Mouse (Mus musculus) myocyte (in vitro differentiated cells): ENCODE measurements at regions not wholly inside any gene's neighbourhood (a gene's known extent, or its start where the extent isn't known, plus 50 kb on each side); places are given as distances from the start of the nearest gene placed in this dataset.

Experiments used
- H3K27me3 ChIP-seq: one replicate; pipeline ENCODE4 v1.6.1; 2011; ENCODE audit not compliant: control insufficient read depth, insufficient read depth, insufficient read length
- H3K36me3 ChIP-seq: one replicate; pipeline ENCODE4 v1.6.1; 2011; ENCODE audit not compliant: control insufficient read depth, insufficient read depth
- H3K4me2 ChIP-seq: one replicate; pipeline ENCODE4 v1.6.1; 2011; ENCODE audit warnings: low read depth, control low read depth
- H3K4me3 ChIP-seq: one replicate; pipeline ENCODE4 v1.5.1; 2011; ENCODE audit warnings: mild to moderate bottlenecking, control low read depth, moderate library complexity
- H3K79me2 ChIP-seq: one replicate; pipeline ENCODE4 v1.6.1; 2011; ENCODE audit not compliant: control insufficient read depth, insufficient read depth
- H3ac ChIP-seq: one replicate; pipeline ENCODE4 v1.6.1; 2011; ENCODE audit not compliant: control insufficient read depth, insufficient read length
- CEBPB ChIP-seq: IDR thresholded peaks from 2 replicates; pipeline ENCODE4 v1.6.1; 2011; ENCODE audit warnings: mild to moderate bottlenecking, moderate library complexity; ENCODE audit not compliant: poor library complexity, insufficient read depth, severe bottlenecking
- E2F4 ChIP-seq: IDR thresholded peaks from one replicate; pipeline ENCODE4 v1.6.1; 2011; ENCODE audit warnings: mild to moderate bottlenecking, control low read depth, moderate library complexity; ENCODE audit not compliant: insufficient read depth
- MAX ChIP-seq: IDR thresholded peaks from one replicate; pipeline ENCODE4 v1.6.1; 2011; ENCODE audit warnings: low read depth, mild to moderate bottlenecking, control low read depth
- MYOD1 ChIP-seq, 3 experiments: IDR thresholded peaks; one replicate each; pipeline ENCODE4 v1.6.1; 2011; ENCODE audit warnings: control low read depth in 2 of 3, low read depth in 2 of 3, mild to moderate bottlenecking in 2 of 3, moderate library complexity in 1 of 3; ENCODE audit not compliant: insufficient read length in 2 of 3, control insufficient read depth in 1 of 3
- MYOG ChIP-seq, 3 experiments: IDR thresholded peaks; one replicate each; pipeline ENCODE4 v1.6.1; 2011; ENCODE audit warnings: control low read depth in 2 of 3, low read depth in 2 of 3, mild to moderate bottlenecking in 2 of 3; ENCODE audit not compliant: insufficient read length in 2 of 3, control insufficient read depth in 1 of 3, insufficient read depth in 1 of 3
- POLR2A ChIP-seq: IDR thresholded peaks from one replicate; pipeline ENCODE4 v1.6.1; 2011; ENCODE audit warnings: low read depth, mild to moderate bottlenecking, control low read depth, moderate library complexity; ENCODE audit not compliant: insufficient read length
- POLR2AphosphoS2 ChIP-seq: IDR thresholded peaks from one replicate; pipeline ENCODE4 v1.6.1; 2011; ENCODE audit warnings: low read depth, control low read depth; ENCODE audit not compliant: insufficient read length
- REST ChIP-seq: IDR thresholded peaks from one replicate; pipeline ENCODE4 v1.6.1; 2011; ENCODE audit warnings: mild to moderate bottlenecking, control low read depth, moderate library complexity; ENCODE audit not compliant: insufficient read depth, insufficient read length
- SRF ChIP-seq: IDR thresholded peaks from one replicate; pipeline ENCODE4 v1.6.1; 2011; ENCODE audit warnings: low read depth; ENCODE audit not compliant: control insufficient read depth, insufficient read length
- TCF12 ChIP-seq: IDR thresholded peaks from one replicate; pipeline ENCODE4 v1.6.1; 2011; ENCODE audit warnings: mild to moderate bottlenecking, control low read depth; ENCODE audit not compliant: poor library complexity, insufficient read depth, severe bottlenecking
- TCF3 ChIP-seq: IDR thresholded peaks from one replicate; pipeline ENCODE4 v1.6.1; 2011; ENCODE audit warnings: low read depth, control low read depth; ENCODE audit not compliant: insufficient read length
- USF1 ChIP-seq: IDR thresholded peaks from one replicate; pipeline ENCODE4 v1.6.1; 2011; ENCODE audit warnings: low read depth, mild to moderate bottlenecking, control low read depth, moderate library complexity

GRCm38 (mm10) chr7:36076021-36076441, 273.2 kb upstream of the Zfp507 start:
- no peak for TF ChIP-seq POLR2AphosphoS2
- TF ChIP-seq SRF, result no peak
- no peak for TF ChIP-seq MAX
- no peak for TF ChIP-seq E2F4
- Histone ChIP-seq H3K36me3 (no peaks in the 10 kb centered on the region), H3K4me2 (no peak overlapping the region), H3ac (no peak overlapping the region), H3K79me2 (no peaks in the 10 kb centered on the region), H3K4me3 (no peak overlapping the region), H3K27me3 (no peaks in the 10 kb centered on the region)

GRCm38 (mm10) chr7:36071774-36072173, 269.0 kb upstream of the Zfp507 start:
- Histone ChIP-seq H3K79me2 (no peaks in the 10 kb centered on the region), H3K27me3 (no peaks in the 10 kb centered on the region), H3K36me3 (no peaks in the 10 kb centered on the region), H3K4me3 (peak overlapping the region; percentile 14), H3K4me2 (peak overlapping the region; percentile 93), H3ac (no peak overlapping the region)
- TF ChIP-seq USF1 (no peak), E2F4 (no peak), SRF (no peak), MYOG (IDR thresholded peaks at IDR 0.05; ENCODE audit: control insufficient read depth in 1 of 3, insufficient read depth in 1 of 3, insufficient read length in 2 of 3, low read depth in 2 of 3) (no peak), TCF3 (no peak), POLR2AphosphoS2 (no peak), MAX (no peak), REST (no peak), CEBPB (no peak), POLR2A (no peak), TCF12 (no peak)

GRCm38 (mm10) chr7:36066725-36067124, 263.9 kb upstream of the Zfp507 start:
- Histone ChIP-seq H3K4me2 (no peak overlapping the region), H3K27me3 (no peaks in the 10 kb centered on the region), H3ac (no peak overlapping the region), H3K79me2 (no peaks in the 10 kb centered on the region), H3K4me3 (no peak overlapping the region), H3K36me3 (no peaks in the 10 kb centered on the region)
- TF ChIP-seq REST (no peak), USF1 (no peak), MYOG (IDR thresholded peaks at IDR 0.05; ENCODE audit: control insufficient read depth in 1 of 3, insufficient read depth in 1 of 3, insufficient read length in 2 of 3, low read depth in 2 of 3) (no peak), E2F4 (no peak), MYOD1 (IDR thresholded peaks at IDR 0.05; ENCODE audit: control insufficient read depth in 1 of 3, insufficient read length in 2 of 3, low read depth in 2 of 3) (no peak), TCF12 (no peak), TCF3 (no peak), POLR2AphosphoS2 (no peak), SRF (no peak), CEBPB (no peak), POLR2A (no peak)

DNA sequence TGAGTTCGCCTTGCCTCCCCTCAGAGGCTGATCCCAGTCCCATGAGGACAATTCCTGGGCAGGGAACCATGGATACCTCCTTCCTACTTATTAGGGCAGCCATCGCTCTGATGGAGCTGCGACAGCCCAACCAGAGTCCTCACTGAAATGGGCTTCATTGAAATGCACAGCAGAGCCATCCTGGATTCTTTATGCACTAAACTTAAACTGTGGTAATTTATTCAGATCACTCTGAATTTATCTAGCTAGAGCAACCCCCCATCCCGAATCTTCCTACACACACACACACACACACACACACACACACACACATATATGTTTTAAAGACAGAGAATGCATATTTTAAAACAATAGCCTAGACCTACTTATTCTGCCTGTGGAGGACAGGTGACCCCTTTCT, 258.9 kb upstream of the Zfp507 start:
- no peak for TF ChIP-seq TCF3
- no peak for TF ChIP-seq MAX
- H3K4me2 ChIP-seq, result no peak overlapping the region

DNA sequence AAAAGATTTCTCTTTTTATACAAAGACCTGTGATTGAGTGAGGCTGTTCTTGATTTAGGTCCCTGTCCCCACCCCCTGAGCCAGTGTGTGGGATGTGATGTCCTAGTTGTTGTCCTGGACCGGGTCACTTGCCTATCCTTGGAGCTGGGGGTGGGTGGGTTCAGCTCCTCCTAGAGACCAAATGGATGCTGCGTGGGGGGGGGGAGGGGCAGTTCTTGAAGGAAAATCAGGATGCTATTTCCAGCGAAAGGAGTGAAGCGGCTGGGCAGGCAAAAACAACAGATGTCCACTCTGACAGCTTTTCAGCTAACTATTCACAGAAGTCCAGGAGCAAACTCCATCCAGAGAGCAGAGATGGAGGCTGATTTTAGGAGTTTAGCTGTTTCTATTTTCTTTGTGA, 257.6 kb upstream of the Zfp507 start:
- Histone ChIP-seq H3K4me3 (no peak overlapping the region), H3ac (no peak overlapping the region), H3K4me2 (no peak overlapping the region)

More for the DNA sequence above, 258.9 kb upstream of the Zfp507 start:
- H3K79me2 ChIP-seq, result no peaks in the 10 kb centered on the region
- H3K4me3 ChIP-seq, result no peak overlapping the region
- H3K36me3 ChIP-seq, result no peaks in the 10 kb centered on the region
- no peaks in the 10 kb centered on the region for H3K27me3 ChIP-seq
- no peak overlapping the region for H3ac ChIP-seq

More for the DNA sequence above, 257.6 kb upstream of the Zfp507 start:
- TF ChIP-seq MYOG (IDR thresholded peaks at IDR 0.05; ENCODE audit: control insufficient read depth in 1 of 3, insufficient read depth in 1 of 3, insufficient read length in 2 of 3, low read depth in 2 of 3), result no peak
- TF ChIP-seq USF1, result no peak
- TF ChIP-seq MYOD1 (IDR thresholded peaks at IDR 0.05; ENCODE audit: control insufficient read depth in 1 of 3, insufficient read length in 2 of 3, low read depth in 2 of 3), result no peak
- TF ChIP-seq REST, result no peak
- Histone ChIP-seq H3K79me2 (no peaks in the 10 kb centered on the region), H3K36me3 (no peaks in the 10 kb centered on the region), H3K27me3 (no peaks in the 10 kb centered on the region)
